Mouse (Mus musculus) ES-E14 (cell line): ENCODE data around the gene Hmgn3. TPM values are rescaled to one million over a fixed set of nuclear protein-coding genes. Genes with fewer than 3 reads are reported as not detected.

Experiments
- DNase-seq: peaks from one replicate; pipeline ENCODE4 v3.0.0-alpha.2; 2013; ENCODE audit warnings: low read depth, low spot score
- H3K27ac ChIP-seq: 2 replicates; pipeline ENCODE4 v1.5.1; 2012; ENCODE audit warnings: low read depth, mild to moderate bottlenecking, low read length, moderate library complexity, mixed read lengths; ENCODE audit not compliant: poor library complexity, insufficient read depth, severe bottlenecking
- H3K36me3 ChIP-seq: 2 replicates; pipeline ENCODE4 v1.6.1; 2012; ENCODE audit warnings: mild to moderate bottlenecking, low read length, moderate library complexity, mixed read lengths; ENCODE audit not compliant: control insufficient read depth, poor library complexity, insufficient read depth, severe bottlenecking
- H3K4me1 ChIP-seq, 2 experiments: fragments of 150-350 bp in 1 of 2; sonication (generic) in 1 of 2; 2 replicates each; pipeline ENCODE4 v1.6.1; 2012; ENCODE audit warnings: low read length in 2 of 2, mild to moderate bottlenecking in 1 of 2, mixed read lengths in 1 of 2; ENCODE audit not compliant: control insufficient read depth in 2 of 2, insufficient read depth in 2 of 2, poor library complexity in 1 of 2
- H3K4me3 ChIP-seq, 2 experiments: fragments of 150-350 bp in 1 of 2; sonication (generic) in 1 of 2; 2 replicates each; pipeline ENCODE4 v1.5.1; 2012; ENCODE audit warnings: low read length in 2 of 2, low read depth in 1 of 2, mild to moderate bottlenecking in 1 of 2, mixed read lengths in 1 of 2; ENCODE audit not compliant: insufficient read depth in 1 of 2, poor library complexity in 1 of 2, severe bottlenecking in 1 of 2
- H3K9ac ChIP-seq: 2 replicates; pipeline ENCODE4 v1.6.1; 2012; ENCODE audit warnings: low read depth, mild to moderate bottlenecking, low read length, mixed read lengths; ENCODE audit not compliant: poor library complexity, insufficient read depth, severe bottlenecking
- H3K9me3 ChIP-seq: fragments of 150-350 bp; sonication (generic); 2 replicates; pipeline ENCODE4 v1.6.1; 2012; ENCODE audit warnings: low read depth, mild to moderate bottlenecking, low read length; ENCODE audit not compliant: control insufficient read depth, insufficient read depth
- CHD2 ChIP-seq: IDR thresholded peaks from 2 replicates; pipeline ENCODE4 v1.6.1; 2014; ENCODE audit warnings: mild to moderate bottlenecking, low read depth, low read length, inconsistent platforms
- HCFC1 ChIP-seq: IDR thresholded peaks from 2 replicates; pipeline ENCODE4 v1.6.1; 2012; ENCODE audit warnings: low read length, inconsistent platforms, borderline replicate concordance; ENCODE audit not compliant: insufficient read depth
- MAFK ChIP-seq: IDR thresholded peaks from 2 replicates; pipeline ENCODE4 v1.6.1; 2014; ENCODE audit warnings: mild to moderate bottlenecking, low read depth, low read length, inconsistent platforms; ENCODE audit not compliant: insufficient read depth
- ZC3H11A ChIP-seq: IDR thresholded peaks from 2 replicates; pipeline ENCODE4 v1.6.1; 2012; ENCODE audit warnings: low read depth, mild to moderate bottlenecking, inconsistent platforms, low read length, borderline replicate concordance
- ZNF384 ChIP-seq: IDR thresholded peaks from 2 replicates; pipeline ENCODE4 v1.6.1; 2012; ENCODE audit warnings: low read depth, low read length, inconsistent platforms
- in situ Hi-C, 2 experiments: fragments of 600-800 bp; cut with MboI; formaldehyde crosslinking; loops; one replicate each; pipeline ENCODE4 v1.15.1; 2025; ENCODE audit warnings: low sequenced_read_pairs in 2 of 2, inconsistent platforms in 1 of 2; ENCODE audit not compliant: unreplicated experiment in 2 of 2
- total RNA-seq: library from RNA; depleted of rRNA; stranded (reverse); fragments of 300-350 nt; gene quantifications from 2 replicates; pipeline ENCODE4 v1.2.3, GENCODE M21; 2012

Hmgn3 gene
- total RNA-seq, 1 experiment: 9.2 TPM

GRCm38 (mm10) chr9:83112305-83112768 lies 34.1 kb downstream of the Hmgn3 start:
- no peak for DNase-seq
- no peaks in the 10 kb centered on the region for H3K36me3 ChIP-seq
- in situ Hi-C loops: no loop called here
- H3K27ac ChIP-seq: no peak overlapping the region
- TF ChIP-seq ZNF384: no peak
- no peak for TF ChIP-seq CHD2
- TF ChIP-seq ZC3H11A: no peak
- TF ChIP-seq MAFK: no peak
- TF ChIP-seq HCFC1: no peak
- no peak overlapping the region for H3K4me3 ChIP-seq
- H3K9me3 ChIP-seq: no peaks in the 10 kb centered on the region
- H3K4me1 ChIP-seq: no peaks in the 10 kb centered on the region
- H3K9ac ChIP-seq: no peak overlapping the region

- Histone ChIP-seq H3K9ac (no peak overlapping the region), H3K4me3 (no peak overlapping the region), H3K9me3 (no peaks in the 10 kb centered on the region), H3K36me3 (no peaks in the 10 kb centered on the region), H3K4me1 (no peaks in the 10 kb centered on the region), H3K27ac (no peak overlapping the region)
- TF ChIP-seq HCFC1 (no peak), CHD2 (no peak), ZNF384 (no peak), ZC3H11A (no peak), MAFK (no peak)
- in situ Hi-C loops: no loop called here
- no peak for DNase-seq
Observed at GRCm38 (mm10) chr9:83111789-83112188, 34.7 kb downstream of the Hmgn3 start.

- in situ Hi-C loops: no loop called here
- Histone ChIP-seq H3K36me3 (no peaks in the 10 kb centered on the region), H3K4me3 (no peak overlapping the region), H3K27ac (no peak overlapping the region), H3K9me3 (no peaks in the 10 kb centered on the region), H3K9ac (no peak overlapping the region), H3K4me1 (no peaks in the 10 kb centered on the region)
- no peak for DNase-seq
- TF ChIP-seq CHD2: no peak
- no peak for TF ChIP-seq HCFC1
- TF ChIP-seq MAFK: no peak
- TF ChIP-seq ZC3H11A: no peak
- no peak for TF ChIP-seq ZNF384
Observed at GRCm38 (mm10) chr9:83111117-83111686, 35.3 kb downstream of the Hmgn3 start.

- in situ Hi-C loops: no loop called here
Observed at GRCm38 (mm10) chr9:83110406-83111116, 35.9 kb downstream of the Hmgn3 start.

More at GRCm38 (mm10) chr9:83110406-83111116, 35.9 kb downstream of the Hmgn3 start:
- Histone ChIP-seq H3K4me1 (no peaks in the 10 kb centered on the region), H3K36me3 (no peaks in the 10 kb centered on the region), H3K27ac (no peak overlapping the region), H3K9me3 (no peaks in the 10 kb centered on the region), H3K9ac (no peak overlapping the region), H3K4me3 (no peak overlapping the region)
- no peak for DNase-seq
- TF ChIP-seq HCFC1 (no peak), MAFK (no peak), ZC3H11A (no peak)
